Mouse (Mus musculus) liver, adult 2 months (tissue): ENCODE measurements around the gene Atg16l2. TPM values are rescaled to one million over a fixed set of nuclear protein-coding genes. Genes with fewer than 3 reads are reported as not detected.

Experiments used
- DNase-seq: peaks from one replicate; pipeline ENCODE4 v3.0.0-alpha.2; 2011; ENCODE audit warnings: low read depth, low spot score; ENCODE audit errors: extremely low read depth
- H3K27ac ChIP-seq: fragments of 200-500 bp; replicated peaks from 2 replicates; pipeline ENCODE4 v1.5.1; 2012; ENCODE audit warnings: low read depth, mild to moderate bottlenecking, control low read depth, inconsistent platforms, low read length; ENCODE audit not compliant: insufficient read depth
- H3K27me3 ChIP-seq: fragments of 200-500 bp; 2 replicates; pipeline ENCODE4 v1.6.1; 2012; ENCODE audit warnings: mild to moderate bottlenecking, moderate library complexity, low read length, inconsistent platforms; ENCODE audit not compliant: control insufficient read depth, insufficient read depth
- H3K36me3 ChIP-seq: fragments of 200-500 bp; 2 replicates; pipeline ENCODE4 v1.6.1; 2012; ENCODE audit warnings: low read length, inconsistent platforms; ENCODE audit not compliant: control insufficient read depth, insufficient read depth
- H3K4me1 ChIP-seq: fragments of 200-500 bp; 2 replicates; pipeline ENCODE4 v1.6.1; 2011; ENCODE audit warnings: low read length; ENCODE audit not compliant: control insufficient read depth, insufficient read depth
- H3K4me3 ChIP-seq: fragments of 200-500 bp; 2 replicates; pipeline ENCODE4 v1.5.1; 2011; ENCODE audit warnings: low read depth, mild to moderate bottlenecking, control low read depth, low read length, moderate library complexity; ENCODE audit not compliant: insufficient read depth
- H3K79me2 ChIP-seq: fragments of 200-500 bp; 2 replicates; pipeline ENCODE4 v1.6.1; 2012; ENCODE audit warnings: inconsistent platforms, mild to moderate bottlenecking, low read length, moderate library complexity; ENCODE audit not compliant: control insufficient read depth, insufficient read depth
- H3K9ac ChIP-seq: fragments of 200-500 bp; 2 replicates; pipeline ENCODE4 v1.6.1; 2012; ENCODE audit warnings: low read depth, mild to moderate bottlenecking, control low read depth, inconsistent platforms, low read length
- CTCF ChIP-seq: fragments of 200-500 bp; IDR thresholded peaks from 2 replicates; pipeline ENCODE4 v1.5.1; 2011; ENCODE audit warnings: low read depth, low read length, control low read depth
- POLR2A ChIP-seq: fragments of 200-500 bp; IDR thresholded peaks from 2 replicates; pipeline ENCODE4 v1.6.1; 2011; ENCODE audit warnings: low read length, control low read depth; ENCODE audit not compliant: insufficient read depth; ENCODE audit errors: extremely low read depth
- WGBS: fragments of 180-500 bp; shearing (Covaris S2); methylation state at CpG from one replicate; pipeline ENCODE4 v1.1.7; 2018; 5-methylcytosine and 5-hydroxymethylcytosine counted together
- polyA plus RNA-seq: library from polyadenylated mRNA; depleted of rRNA; stranded (reverse); fragments of >200 nt; gene quantifications from 2 replicates; pipeline ENCODE4 v1.2.3, GENCODE M21; 2012
- total RNA-seq: library from RNA; depleted of rRNA; stranded (reverse); fragments of >200 nt; gene quantifications from 2 replicates; pipeline ENCODE4 v1.2.3, GENCODE M21; 2014

Atg16l2 gene
- total and polyA plus RNA-seq, 2 experiments, result 9.1 to 13.8 TPM

- peak; percentile 56 for DNase-seq
- 28% methylated on average over 2 of the region's 2 CpGs for WGBS
- peaks cover 59% of the 10 kb centered on the region for H3K4me1 ChIP-seq
- H3K79me2 ChIP-seq, result peaks cover 18% of the 10 kb centered on the region; the same call in 1 of the 2 replicates
- peak overlapping the region; percentile 98 for H3K27ac ChIP-seq
- peaks cover 28% of the 10 kb centered on the region for H3K36me3 ChIP-seq
- H3K4me3 ChIP-seq, result peak overlapping the region; percentile 6; the same call in 1 of the 2 replicates
- TF ChIP-seq POLR2A, result no peak
- no peak for TF ChIP-seq CTCF
- peak overlapping the region; percentile 67 for H3K9ac ChIP-seq
- H3K27me3 ChIP-seq, result no peaks in the 10 kb centered on the region
Measured at GRCm38 (mm10) chr7:101327786-101328185, 25.7 kb upstream of the Atg16l2 start.

- Histone ChIP-seq H3K4me1 (peaks cover 56% of the 10 kb centered on the region), H3K27me3 (no peaks in the 10 kb centered on the region), H3K36me3 (peaks cover 27% of the 10 kb centered on the region), H3K27ac (peak overlapping the region; percentile 98), H3K9ac (peak overlapping the region; percentile 67), H3K4me3 (peak overlapping the region; percentile 6), H3K79me2 (peaks cover 17% of the 10 kb centered on the region; the same call in 1 of the 2 replicates)
- WGBS, result 29% methylated on average over 5 of the region's 5 CpGs
- DNase-seq, result no peak
- TF ChIP-seq CTCF, result no peak
- no peak for TF ChIP-seq POLR2A
Measured at GRCm38 (mm10) chr7:101327263-101327662, 25.2 kb upstream of the Atg16l2 start.

DNA sequence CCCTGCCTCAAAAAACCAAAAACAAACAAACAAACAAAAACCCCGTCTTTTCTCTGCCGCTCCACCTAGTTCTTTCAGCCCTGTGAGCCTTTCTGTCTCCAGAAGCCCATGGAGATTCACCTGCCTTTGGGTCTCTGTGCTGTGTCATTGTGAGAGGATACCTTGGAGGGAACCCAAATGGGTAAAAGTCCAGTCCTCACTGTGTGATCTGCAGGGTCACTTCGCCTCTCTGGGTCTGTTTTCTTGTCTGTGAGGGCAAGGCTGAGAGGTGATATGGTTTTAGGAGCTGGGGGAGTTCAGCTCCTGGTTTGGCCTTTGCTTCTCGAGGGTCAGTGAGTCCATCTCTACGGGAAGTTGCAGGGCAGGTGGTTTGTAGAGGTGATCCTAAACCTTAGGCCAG is 24.0 kb upstream of the Atg16l2 start:
- peak; percentile 96 for DNase-seq
- Histone ChIP-seq H3K27me3 (no peaks in the 10 kb centered on the region), H3K79me2 (peaks cover 27% of the 10 kb centered on the region; the same call in 1 of the 2 replicates), H3K4me1 (peaks cover 48% of the 10 kb centered on the region), H3K36me3 (peaks cover 27% of the 10 kb centered on the region), H3K9ac (peak overlapping the region; percentile 67), H3K4me3 (peak overlapping the region; percentile 11; the same call in 1 of the 2 replicates), H3K27ac (peak overlapping the region; percentile 98)
- TF ChIP-seq CTCF (no peak), POLR2A (no peak)
- 25% methylated on average over 5 of the region's 5 CpGs for WGBS

- Histone ChIP-seq H3K4me1 (peaks cover 40% of the 10 kb centered on the region), H3K4me3 (peak overlapping the region; percentile 26), H3K36me3 (peaks cover 25% of the 10 kb centered on the region), H3K27ac (peak overlapping the region; percentile 100), H3K9ac (peak overlapping the region; percentile 90), H3K27me3 (no peaks in the 10 kb centered on the region), H3K79me2 (peaks cover 26% of the 10 kb centered on the region; the same call in 1 of the 2 replicates)
- 24% methylated on average over 6 of the region's 6 CpGs for WGBS
- peak; percentile 100 for DNase-seq
- TF ChIP-seq POLR2A, result 0 out of 2 replicates have a peak, but pooled peaks have one; percentile 27
- no peak for TF ChIP-seq CTCF
Measured at GRCm38 (mm10) chr7:101324142-101324962, 22.3 kb upstream of the Atg16l2 start.

DNA sequence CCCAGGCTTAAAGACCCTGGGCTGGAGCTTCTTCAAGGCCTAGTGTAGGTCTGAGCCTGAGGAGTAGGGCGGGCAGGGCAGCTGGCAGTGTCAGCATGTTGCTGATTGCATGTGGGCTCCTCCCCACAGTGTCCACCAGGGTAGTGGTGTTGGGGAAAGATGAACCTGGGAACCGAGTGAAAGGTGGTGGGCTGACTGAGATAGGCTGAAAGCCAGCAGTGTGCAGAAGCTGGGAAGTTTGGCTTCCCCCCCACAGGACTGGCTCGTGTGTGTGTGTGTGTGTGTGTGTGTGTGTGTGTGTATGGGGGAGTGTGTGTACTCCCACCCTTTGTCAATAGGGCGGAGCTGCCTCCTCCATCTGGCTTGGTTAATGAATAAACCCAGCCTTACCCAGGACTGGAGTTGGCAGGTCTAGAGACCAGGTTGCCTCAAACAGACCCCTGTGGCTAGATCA is 21.1 kb upstream of the Atg16l2 start:
- Histone ChIP-seq H3K79me2 (peaks cover 23% of the 10 kb centered on the region; the same call in 1 of the 2 replicates), H3K27ac (peak overlapping the region; percentile 100), H3K36me3 (peaks cover 20% of the 10 kb centered on the region), H3K27me3 (no peaks in the 10 kb centered on the region), H3K4me3 (peak overlapping the region; percentile 73), H3K9ac (peak overlapping the region; percentile 96), H3K4me1 (peaks cover 31% of the 10 kb centered on the region)
- TF ChIP-seq POLR2A (peak; percentile 66; the same call in 1 of the 2 replicates), CTCF (peak; percentile 49)
- DNase-seq, result peak; percentile 98
- 22% methylated on average over 4 of the region's 4 CpGs for whole genome bisulfite sequencing
